Mouse (Mus musculus) urinary bladder, postnatal 10 days (tissue): ENCODE data around the gene Bcl2l12.

ENCODE experiments used
- DNase-seq: peaks from one replicate; pipeline ENCODE4 v3.0.0; 2022; ENCODE audit warnings: low spot score

Gene Bcl2l12

GRCm38 (mm10) chr7:44986879-44987718 is 11.4 kb downstream of the Bcl2l12 start:
- no peak for DNase-seq

GRCm38 (mm10) chr7:44986192-44986878 is 12.2 kb downstream of the Bcl2l12 start, which contains the start of gene Prmt1:
Gene Prmt1, minus strand, starts transcription at chr7:44986568.
- peak; percentile 87 for DNase-seq

- no peak for DNase-seq
Measured at GRCm38 (mm10) chr7:44985595-44986191, 12.8 kb downstream of the Bcl2l12 start.

- DNase-seq: no peak
Measured at GRCm38 (mm10) chr7:44984833-44985164, 13.7 kb downstream of the Bcl2l12 start.

- DNase-seq: no peak
Measured at GRCm38 (mm10) chr7:44983944-44984832, 14.3 kb downstream of the Bcl2l12 start.

GRCm38 (mm10) chr7:44983085-44983484 is 15.4 kb downstream of the Bcl2l12 start:
- DNase-seq: peak; percentile 73

- no peak for DNase-seq
Measured at GRCm38 (mm10) chr7:44981539-44981938, 17.0 kb downstream of the Bcl2l12 start.

- DNase-seq: no peak
Measured at GRCm38 (mm10) chr7:44978300-44978699, 20.2 kb downstream of the Bcl2l12 start.

- no peak for DNase-seq
Measured at GRCm38 (mm10) chr7:44975117-44975419, 23.4 kb downstream of the Bcl2l12 start.

- no peak for DNase-seq
Measured at GRCm38 (mm10) chr7:44974383-44975116, 24.0 kb downstream of the Bcl2l12 start, which contains the start of gene Cpt1c. Gene Cpt1c, minus strand, starts transcription at chr7:44974851.

- no peak for DNase-seq
Measured at GRCm38 (mm10) chr7:44973415-44974130, 24.9 kb downstream of the Bcl2l12 start.

GRCm38 (mm10) chr7:44971142-44971541 is 27.4 kb downstream of the Bcl2l12 start:
- no peak for DNase-seq

- peak; percentile 45 for DNase-seq
Measured at GRCm38 (mm10) chr7:44970231-44970691, 28.3 kb downstream of the Bcl2l12 start.

GRCm38 (mm10) chr7:44966638-44967037 is 31.9 kb downstream of the Bcl2l12 start:
- no peak for DNase-seq

- DNase-seq: no peak
Measured at GRCm38 (mm10) chr7:44965975-44966374, 32.5 kb downstream of the Bcl2l12 start.

- no peak for DNase-seq
Measured at GRCm38 (mm10) chr7:44964990-44965389, 33.5 kb downstream of the Bcl2l12 start.

- no peak for DNase-seq
Measured at GRCm38 (mm10) chr7:44962831-44963230, 35.7 kb downstream of the Bcl2l12 start.

- no peak for DNase-seq
Measured at GRCm38 (mm10) chr7:44962337-44962736, 36.2 kb downstream of the Bcl2l12 start.

GRCm38 (mm10) chr7:44960512-44960910 is 38.0 kb downstream of the Bcl2l12 start:
- DNase-seq: no peak

GRCm38 (mm10) chr7:44959874-44960511 is 38.5 kb downstream of the Bcl2l12 start:
- DNase-seq: no peak
